Mouse (Mus musculus) adrenal gland, postnatal 25 days (tissue): Measurements from ENCODE around the gene Tcl1. TPM values are rescaled to one million over a fixed set of nuclear protein-coding genes. Genes with fewer than 3 reads are reported as not detected.
"Not testable (repeated sequence)": the region's sequence is repeated elsewhere in the genome, so short reads cannot be mapped to it uniquely, and the experiment has no call there.

Experiments used
- DNase-seq: peaks from one replicate; pipeline ENCODE4 v3.0.0; 2021; ENCODE audit warnings: mixed read lengths
- total RNA-seq: library from RNA; stranded (reverse); gene quantifications from 2 replicates; pipeline ENCODE4 v1.2.3, GENCODE M21; 2021

Gene Tcl1
- total RNA-seq, 1 experiment from 2014 or later = not detected

DNA sequence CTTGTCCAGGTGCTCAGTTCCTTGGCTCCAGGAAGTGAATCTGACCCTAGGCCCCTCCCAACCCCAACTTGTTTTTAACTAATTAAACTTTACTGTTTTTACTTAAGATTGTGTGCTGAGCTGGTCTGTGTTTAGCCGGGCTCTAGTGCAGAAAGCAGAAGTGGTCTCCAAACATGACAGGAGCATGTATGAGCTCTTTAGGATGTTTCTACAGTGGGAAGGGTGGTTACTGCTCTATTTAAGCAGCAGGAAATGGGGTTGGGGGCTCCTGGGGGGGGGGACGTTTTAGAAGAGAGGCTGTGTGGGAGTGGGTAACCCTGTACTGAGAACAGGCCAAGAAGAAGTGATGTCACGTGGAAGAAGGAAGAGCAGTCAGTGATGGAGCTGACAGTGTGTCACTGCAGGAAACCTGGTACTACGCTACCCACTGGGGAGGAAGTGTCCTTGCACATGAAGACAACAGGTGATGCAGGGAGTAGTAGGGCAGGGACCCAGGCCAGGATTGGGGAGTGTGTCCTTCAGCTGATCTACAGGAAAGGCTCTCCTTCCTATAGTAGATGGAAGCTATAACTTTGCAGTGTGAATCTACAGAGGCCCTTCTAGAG is 41.5 kb downstream of the Tcl1 start:
- DNase-seq = not testable (repeated sequence)

DNA sequence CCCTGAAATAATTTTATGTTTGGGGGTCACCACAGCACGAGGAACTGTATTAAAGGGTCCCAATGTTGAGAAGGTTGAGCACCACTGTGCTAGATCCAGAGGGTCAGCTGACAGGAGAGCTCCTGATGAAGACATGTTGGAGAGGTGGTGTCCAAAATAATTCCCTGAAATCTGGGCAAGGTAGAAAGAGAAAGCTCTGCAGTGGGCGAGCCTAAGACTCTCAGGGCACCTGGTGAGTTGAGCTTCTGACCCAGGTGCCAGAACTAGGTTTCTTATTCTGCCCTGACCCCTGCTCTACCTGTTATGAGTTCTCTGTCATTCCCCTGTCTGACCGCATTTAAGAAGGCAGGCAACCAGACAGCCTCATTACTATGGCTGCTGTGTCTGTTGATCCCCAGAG is 46.5 kb downstream of the Tcl1 start, which contains the start of gene Tcl1b5:
Gene Tcl1b5 (plus strand): TSS at position 301 of the 400 bp plus-strand sequence.
- not testable (repeated sequence) for DNase-seq

DNA sequence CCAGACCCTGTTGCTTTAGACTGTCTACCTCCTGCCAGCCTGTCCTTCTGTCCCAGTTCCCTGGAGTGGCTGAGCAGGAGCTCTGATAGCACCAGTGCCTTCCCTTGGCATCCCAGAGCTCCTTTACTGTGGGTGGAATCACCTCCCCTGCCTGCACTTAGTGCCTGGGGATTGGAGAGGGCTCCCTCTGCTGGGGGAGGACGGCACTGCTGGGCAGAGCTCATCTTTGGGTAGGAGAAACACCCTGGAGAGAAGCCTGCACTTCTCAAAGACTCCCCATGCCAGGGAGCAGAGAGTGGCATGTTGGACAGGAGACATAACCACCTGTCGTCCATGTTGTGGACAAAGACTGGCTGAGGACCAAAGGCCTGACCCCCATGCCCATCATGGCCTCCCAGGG is 48.3 kb downstream of the Tcl1 start:
- peak; percentile 79 for DNase-seq

DNA sequence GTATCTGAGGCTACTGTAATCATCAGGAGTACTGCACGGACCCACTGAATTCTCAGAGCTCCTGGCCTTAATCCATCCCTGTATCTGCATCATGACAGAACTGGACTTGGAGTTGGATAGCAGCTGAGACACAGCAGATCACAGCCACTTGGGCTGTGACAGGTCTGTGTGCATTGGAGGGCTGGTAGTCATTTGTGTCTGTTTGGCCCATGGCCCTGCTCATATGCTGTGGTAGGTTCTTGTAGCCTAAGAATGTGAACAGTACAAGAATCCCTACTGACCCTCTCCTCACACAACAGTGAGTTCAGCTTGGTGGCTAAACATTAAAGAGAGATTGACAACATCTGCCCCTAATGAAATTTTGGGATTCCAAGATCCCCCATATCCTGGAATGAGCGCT is 49.2 kb downstream of the Tcl1 start:
- no peak for DNase-seq

Other genes with a start within 250 kb of the Tcl1 start
- gene Syne3, start 213.0 kb downstream of the Tcl1 start, total RNA-seq = 8.6 and 14.8 TPM in 2 replicates
- gene Glrx5, start 190.1 kb downstream of the Tcl1 start, total RNA-seq = 183 and 235 TPM in 2 replicates
- gene Tcl1b2, start 76.8 kb downstream of the Tcl1 start, total RNA-seq = not detected in 2 replicates
- not detected in 2 replicates for gene Tcl1b1, start 63.1 kb downstream of the Tcl1 start, total RNA-seq
- gene Tcl1b5, start 46.4 kb downstream of the Tcl1 start, total RNA-seq = not detected in 2 replicates
- not detected in 2 replicates for gene Tcl1b3, start 31.8 kb downstream of the Tcl1 start, total RNA-seq
- gene Tcl1b4, start 20.8 kb downstream of the Tcl1 start, total RNA-seq = not detected in 2 replicates
- 0.49 and 0.81 TPM in 2 replicates for gene Tunar, start 111.1 kb upstream of the Tcl1 start, total RNA-seq
- 3.4 and 5.3 TPM in 2 replicates for gene D430019H16Rik, start 231.1 kb upstream of the Tcl1 start, total RNA-seq